Mouse (Mus musculus) kidney, embryonic 15.5 days (tissue): Measurements from ENCODE around the gene B3gnt2. TPM values are rescaled to one million over a fixed set of nuclear protein-coding genes. Genes with fewer than 3 reads are reported as not detected.
A peak's percentile ranks its signal among the peaks of the same experiment; 100 is the strongest.

Experiments
- ATAC-seq: fragments of 200-750 bp; cut with Nextera tagmentation; replicated peaks from 2 replicates; pipeline ENCODE4 v1.8.0; 2017; ENCODE audit warnings: moderate TSS enrichment; ENCODE audit not compliant: low FRiP score
- H3K27ac ChIP-seq: fragments of 300-500 bp; sonication (generic); 2 replicates; pipeline ENCODE4 v1.5.1; 2015; ENCODE audit warnings: mild to moderate bottlenecking, inconsistent platforms
- H3K27me3 ChIP-seq: fragments of 300-500 bp; sonication (generic); 2 replicates; pipeline ENCODE4 v1.6.1; 2015; ENCODE audit warnings: inconsistent platforms
- H3K36me3 ChIP-seq: fragments of 300-500 bp; sonication (generic); 2 replicates; pipeline ENCODE4 v1.6.1; 2015; ENCODE audit warnings: inconsistent platforms
- H3K4me1 ChIP-seq: fragments of 300-500 bp; sonication (generic); 2 replicates; pipeline ENCODE4 v1.6.1; 2015; ENCODE audit warnings: inconsistent platforms
- H3K4me2 ChIP-seq: fragments of 300-500 bp; sonication (generic); 2 replicates; pipeline ENCODE4 v1.6.1; 2015; ENCODE audit warnings: moderate library complexity, mild to moderate bottlenecking, inconsistent platforms
- H3K4me3 ChIP-seq: fragments of 300-500 bp; sonication (generic); replicated peaks from 2 replicates; pipeline ENCODE4 v1.5.1; 2015; ENCODE audit warnings: mild to moderate bottlenecking, inconsistent platforms
- H3K9ac ChIP-seq: fragments of 300-500 bp; sonication (generic); 2 replicates; pipeline ENCODE4 v1.6.1; 2015; ENCODE audit warnings: mild to moderate bottlenecking, inconsistent platforms
- H3K9me3 ChIP-seq: fragments of 300-500 bp; sonication (generic); replicated peaks from 2 replicates; pipeline ENCODE4 v1.6.1; 2016; ENCODE audit warnings: inconsistent platforms
- WGBS: fragments of 180-500 bp; shearing (Covaris S2); methylation state at CpG from one replicate; pipeline ENCODE4 v1.1.7; 2015; ENCODE audit warnings: mixed read lengths; 5-methylcytosine and 5-hydroxymethylcytosine counted together
- polyA plus RNA-seq: library from polyadenylated mRNA; unstranded; fragments of >200 nt; fragmentation: Nextera tagmentation; extraction: Ambion mirVana; gene quantifications from 2 replicates; pipeline ENCODE4 v1.2.1, GENCODE M21; 2015

B3gnt2 gene
- polyA plus RNA-seq, 1 experiment from 2014 or later, result 9.3 TPM

DNA sequence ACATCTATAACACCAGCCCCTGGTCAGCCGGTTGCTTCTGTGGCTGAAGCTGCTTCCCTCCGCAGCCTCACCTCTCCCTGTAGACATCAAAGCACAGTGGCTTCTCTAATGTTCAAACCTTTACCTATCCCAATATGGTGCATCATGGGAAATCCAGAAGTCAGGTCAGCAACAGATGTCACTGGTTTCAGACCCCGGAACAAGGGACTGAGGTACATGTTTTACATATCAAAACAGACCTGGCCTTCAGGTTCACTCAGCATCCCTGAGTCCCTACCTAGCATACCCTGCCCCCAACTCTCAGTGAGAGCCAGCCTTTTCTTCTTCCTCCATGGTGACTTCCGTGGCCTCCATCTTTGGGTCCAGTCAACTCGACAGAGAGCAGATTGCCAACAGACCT lies 61.8 kb downstream of the B3gnt2 start:
- Histone ChIP-seq H3K9ac (no peak overlapping the region), H3K27me3 (no peaks in the 10 kb centered on the region), H3K27ac (peak overlapping the region; percentile 75; the same call in 1 of the 2 replicates), H3K36me3 (no peaks in the 10 kb centered on the region), H3K4me2 (no peak overlapping the region), H3K4me1 (peaks cover 14% of the 10 kb centered on the region), H3K9me3 (no peaks in the 10 kb centered on the region), H3K4me3 (no peak overlapping the region)
- no peak for ATAC-seq
- 74% methylated on average over 5 of the region's 5 CpGs for WGBS

DNA sequence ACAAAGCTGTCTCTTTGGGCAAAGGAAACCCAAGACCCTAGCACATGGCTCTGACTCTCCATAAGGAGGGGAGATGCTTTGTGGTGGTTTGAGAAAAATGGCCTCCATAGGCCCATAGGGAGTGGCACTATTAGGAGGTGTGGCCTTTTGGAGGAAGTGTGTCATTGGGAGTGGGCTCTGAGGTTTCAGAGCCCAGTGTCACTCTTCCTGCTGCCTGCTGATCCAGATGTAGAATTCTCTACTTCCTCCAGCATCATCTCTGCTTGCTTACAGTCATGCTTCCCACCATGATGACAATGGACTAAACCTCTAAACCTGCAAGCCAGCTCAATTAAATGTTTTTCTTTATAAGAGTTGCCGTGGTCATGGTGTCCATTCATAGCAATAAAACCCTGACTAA lies 66.0 kb downstream of the B3gnt2 start:
- no peak overlapping the region for H3K9ac ChIP-seq
- H3K9me3 ChIP-seq, result no peaks in the 10 kb centered on the region
- H3K4me3 ChIP-seq, result no peak overlapping the region
- H3K4me1 ChIP-seq, result peaks cover 3% of the 10 kb centered on the region; the same call in 1 of the 2 replicates
- no peak overlapping the region for H3K4me2 ChIP-seq
- H3K36me3 ChIP-seq, result no peaks in the 10 kb centered on the region
- H3K27ac ChIP-seq, result no peak overlapping the region
- 89% methylated on average over 1 of the region's 1 CpGs for WGBS
- no peak for ATAC-seq
- H3K27me3 ChIP-seq, result no peaks in the 10 kb centered on the region

DNA sequence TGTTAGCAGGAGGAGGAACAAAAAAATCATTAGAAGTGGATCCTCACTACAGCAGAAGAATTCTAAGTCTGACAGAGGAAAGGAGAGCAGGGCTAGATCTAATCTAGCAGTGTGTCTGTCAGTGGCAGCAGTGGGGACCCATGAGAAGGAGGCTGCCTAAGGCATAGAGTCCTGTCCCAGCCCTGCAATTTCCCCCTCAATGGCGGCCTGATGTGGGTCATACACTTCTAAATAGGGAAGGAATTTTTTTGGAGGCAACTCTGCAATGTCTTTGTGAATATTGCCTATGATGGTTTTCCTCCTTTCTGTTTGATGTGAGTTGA lies 66.9 kb downstream of the B3gnt2 start:
- no peak for ATAC-seq

DNA sequence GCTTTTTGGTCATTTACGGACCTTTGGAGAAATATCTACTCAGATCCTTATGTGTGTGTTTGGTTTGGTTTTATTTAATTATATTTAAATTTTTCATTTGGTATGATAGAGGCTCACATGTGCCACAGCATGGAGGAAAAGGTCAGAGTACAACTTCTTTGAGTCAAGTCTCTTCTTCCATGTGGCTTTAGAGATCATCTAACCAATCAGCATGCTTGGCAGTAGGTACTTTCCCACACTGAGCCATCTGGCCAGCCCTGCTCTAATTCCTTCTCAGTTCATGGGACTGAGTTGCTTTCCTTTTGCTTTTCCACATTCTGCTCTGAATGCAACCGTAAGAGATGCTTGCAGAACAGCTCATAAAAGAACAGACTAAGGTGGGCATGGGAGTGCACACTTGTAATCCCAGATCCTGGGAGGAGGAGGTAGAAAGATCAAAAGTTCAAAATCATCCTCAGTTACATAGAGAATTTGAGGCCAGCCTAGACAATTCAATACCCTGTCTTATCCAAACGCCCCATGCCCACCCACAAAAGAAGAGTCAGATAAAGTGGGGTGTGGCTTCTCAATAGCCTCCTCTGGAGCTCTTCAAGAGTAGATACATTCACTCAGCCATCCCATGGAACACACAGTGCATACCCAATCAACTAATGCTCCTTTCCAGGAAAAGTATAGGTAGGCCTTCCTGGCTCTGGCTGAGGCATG lies 67.4 kb downstream of the B3gnt2 start:
- H3K27me3 ChIP-seq, result no peaks in the 10 kb centered on the region
- H3K4me3 ChIP-seq, result no peak overlapping the region
- no peak for ATAC-seq
- no peaks in the 10 kb centered on the region for H3K4me1 ChIP-seq
- H3K36me3 ChIP-seq, result no peaks in the 10 kb centered on the region
- no peak overlapping the region for H3K9ac ChIP-seq
- H3K4me2 ChIP-seq, result no peak overlapping the region
- H3K27ac ChIP-seq, result no peak overlapping the region
- H3K9me3 ChIP-seq, result no peaks in the 10 kb centered on the region
- 80% methylated on average over 3 of the region's 3 CpGs for WGBS

More for the DNA sequence above, 66.9 kb downstream of the B3gnt2 start:
- Histone ChIP-seq H3K4me3 (no peak overlapping the region), H3K27me3 (no peaks in the 10 kb centered on the region), H3K4me1 (no peaks in the 10 kb centered on the region), H3K36me3 (no peaks in the 10 kb centered on the region), H3K9me3 (no peaks in the 10 kb centered on the region), H3K4me2 (no peak overlapping the region), H3K9ac (no peak overlapping the region), H3K27ac (no peak overlapping the region)
- 89% methylated on average over 1 of the region's 1 CpGs for WGBS

DNA sequence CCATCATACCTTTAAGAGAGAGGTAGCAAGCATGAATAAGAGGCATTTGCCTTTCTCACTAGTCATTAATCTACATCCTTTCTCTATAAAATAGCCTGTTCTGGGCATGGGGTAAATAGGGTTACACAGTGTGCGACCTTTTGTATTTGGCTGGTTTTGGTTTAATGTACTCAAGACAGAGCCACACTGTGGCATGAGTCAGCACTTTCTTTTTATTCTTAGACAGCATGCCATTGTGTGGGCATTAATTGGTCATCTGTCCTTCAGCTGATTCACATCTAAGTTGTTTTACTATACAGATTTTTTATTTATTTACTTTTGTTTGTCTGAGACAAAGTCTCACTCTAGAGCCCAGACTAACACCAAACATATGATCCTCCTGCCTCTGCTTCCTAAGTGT lies 68.6 kb downstream of the B3gnt2 start:
- Histone ChIP-seq H3K27ac (no peak overlapping the region), H3K27me3 (no peaks in the 10 kb centered on the region), H3K4me2 (no peak overlapping the region), H3K9ac (no peak overlapping the region), H3K4me3 (no peak overlapping the region), H3K4me1 (no peaks in the 10 kb centered on the region), H3K36me3 (no peaks in the 10 kb centered on the region), H3K9me3 (no peaks in the 10 kb centered on the region)
- ATAC-seq, result no peak
- WGBS, result 95% methylated on average over 1 of the region's 1 CpGs

DNA sequence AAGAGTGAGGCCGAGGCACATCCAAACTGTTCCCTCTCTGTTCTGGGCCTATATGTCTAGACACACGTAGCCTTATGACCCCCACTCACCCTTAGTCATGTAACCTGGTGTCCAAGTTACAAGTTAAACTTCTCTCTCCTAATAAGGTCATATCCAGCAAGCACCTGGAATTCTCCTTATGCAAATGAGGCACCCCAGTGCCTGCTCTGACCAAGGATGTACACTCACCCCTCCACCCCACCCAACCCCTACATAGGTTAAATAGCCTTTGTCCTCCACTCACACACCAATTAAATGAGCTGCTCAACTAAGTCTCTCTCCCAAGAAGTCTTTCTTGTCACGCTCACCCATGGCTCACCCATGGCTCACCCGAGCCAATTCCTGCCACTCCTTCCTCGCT lies 69.0 kb downstream of the B3gnt2 start:
- Histone ChIP-seq H3K9me3 (no peaks in the 10 kb centered on the region), H3K36me3 (no peaks in the 10 kb centered on the region), H3K4me2 (no peak overlapping the region), H3K4me3 (no peak overlapping the region), H3K27ac (no peak overlapping the region), H3K4me1 (no peaks in the 10 kb centered on the region), H3K27me3 (no peaks in the 10 kb centered on the region), H3K9ac (no peak overlapping the region)
- no peak for ATAC-seq
- WGBS, result 91% methylated on average over 5 of the region's 5 CpGs

DNA sequence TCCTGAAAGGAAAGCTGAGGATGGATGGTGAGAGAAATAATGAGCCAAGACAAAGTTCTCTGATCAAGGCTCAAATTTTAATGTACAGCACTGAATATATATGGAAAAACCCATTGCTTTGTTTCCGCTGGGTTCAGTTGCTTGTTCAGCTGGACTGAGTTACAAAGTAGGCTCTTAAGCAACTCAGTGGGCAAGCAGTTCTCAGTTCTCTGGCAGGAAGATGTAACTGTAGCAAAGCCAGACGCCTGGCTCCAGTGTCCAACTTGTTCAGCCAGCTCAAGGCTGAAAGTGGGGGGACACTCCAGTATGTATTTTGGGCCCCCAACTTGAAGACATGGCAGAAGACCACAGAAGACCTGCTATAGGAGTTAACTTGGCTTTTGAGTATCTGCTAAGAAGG lies 72.9 kb downstream of the B3gnt2 start:
- peaks cover 4% of the 10 kb centered on the region; the same call in 1 of the 2 replicates for H3K4me1 ChIP-seq
- no peak for ATAC-seq
- no peaks in the 10 kb centered on the region for H3K9me3 ChIP-seq
- H3K36me3 ChIP-seq, result no peaks in the 10 kb centered on the region
- H3K4me2 ChIP-seq, result no peak overlapping the region
- no peak overlapping the region for H3K9ac ChIP-seq
- no peak overlapping the region for H3K4me3 ChIP-seq
- H3K27me3 ChIP-seq, result no peaks in the 10 kb centered on the region
- H3K27ac ChIP-seq, result no peak overlapping the region
- 92% methylated on average over 2 of the region's 2 CpGs for WGBS

DNA sequence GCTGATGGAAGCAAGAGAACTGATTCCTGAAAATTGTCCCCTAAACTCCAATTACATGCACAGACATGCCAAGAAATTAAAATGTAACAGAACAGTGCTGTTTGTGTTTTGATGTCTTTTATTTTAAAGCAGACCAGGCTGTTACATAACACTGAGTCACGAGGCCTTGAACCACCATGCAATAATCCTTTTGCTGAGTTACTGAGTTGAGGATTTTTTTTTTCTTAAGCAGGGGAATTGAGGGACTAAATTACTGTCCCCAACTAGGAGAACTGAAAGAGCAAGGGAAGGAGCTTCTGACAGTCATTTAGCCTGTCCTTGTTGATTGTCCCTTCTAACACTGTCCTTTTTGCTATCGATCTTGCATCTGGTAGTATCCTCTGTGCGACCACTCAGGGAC lies 76.3 kb downstream of the B3gnt2 start:
- Histone ChIP-seq H3K9ac (no peak overlapping the region), H3K36me3 (no peaks in the 10 kb centered on the region), H3K4me2 (no peak overlapping the region), H3K4me3 (no peak overlapping the region), H3K4me1 (peaks cover 10% of the 10 kb centered on the region; the same call in 1 of the 2 replicates), H3K27ac (no peak overlapping the region), H3K27me3 (no peaks in the 10 kb centered on the region), H3K9me3 (no peaks in the 10 kb centered on the region)
- 89% methylated on average over 3 of the region's 3 CpGs for WGBS
- no peak for ATAC-seq

DNA sequence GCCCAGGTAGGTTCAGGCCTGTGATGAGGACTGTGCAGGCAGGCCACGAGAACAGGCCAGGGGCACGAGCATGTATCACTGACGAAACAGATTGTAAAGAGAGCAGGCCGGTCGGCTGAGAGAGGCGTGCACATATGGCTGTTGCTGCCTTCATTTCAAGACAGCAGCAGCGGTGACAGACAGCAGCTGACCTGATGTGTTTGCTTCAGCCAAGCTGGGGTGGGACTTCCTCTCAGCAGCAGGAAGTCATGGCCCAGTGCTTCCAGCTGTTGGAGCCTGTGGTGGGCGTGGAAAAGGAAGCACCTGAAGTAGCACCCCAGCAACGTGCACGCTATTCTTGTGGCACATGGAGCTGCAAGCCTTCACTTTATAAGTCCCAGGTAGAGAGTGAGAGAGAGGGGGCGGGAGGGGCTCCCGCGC lies 78.0 kb downstream of the B3gnt2 start:
- Histone ChIP-seq H3K27me3 (no peaks in the 10 kb centered on the region), H3K27ac (no peak overlapping the region), H3K36me3 (no peaks in the 10 kb centered on the region), H3K9ac (no peak overlapping the region), H3K4me3 (no peak overlapping the region), H3K9me3 (no peaks in the 10 kb centered on the region), H3K4me1 (peaks cover 10% of the 10 kb centered on the region; the same call in 1 of the 2 replicates), H3K4me2 (0 out of 2 replicates have a peak overlapping the region, but pooled peaks have one; percentile 1)
- WGBS, result 63% methylated on average over 13 of the region's 13 CpGs
- ATAC-seq, result peak; percentile 15; the same call in 1 of the 2 replicates

DNA sequence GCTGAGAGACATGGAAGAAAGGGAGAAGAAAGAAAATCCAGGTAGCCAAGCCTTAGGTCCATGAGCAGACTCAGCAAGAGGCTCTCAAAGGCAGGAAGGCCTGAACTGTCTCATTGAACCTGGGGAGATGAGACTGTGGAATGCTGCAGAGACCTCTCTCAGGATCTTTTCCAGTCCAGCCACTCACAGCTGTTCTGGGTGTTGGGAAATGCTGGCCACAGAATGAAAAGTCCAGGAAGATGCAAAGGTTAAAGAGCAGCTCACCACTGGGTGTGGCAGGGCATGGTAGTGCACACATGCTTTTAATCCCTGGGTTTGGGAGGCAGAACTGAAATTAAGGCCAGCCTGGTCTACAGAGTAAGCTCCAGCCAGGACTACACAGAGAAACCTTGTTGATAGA lies 79.6 kb downstream of the B3gnt2 start:
- no peak overlapping the region for H3K4me3 ChIP-seq
- no peak for ATAC-seq
- no peak overlapping the region for H3K4me2 ChIP-seq
- peaks cover 10% of the 10 kb centered on the region; the same call in 1 of the 2 replicates for H3K4me1 ChIP-seq
- H3K9me3 ChIP-seq, result no peaks in the 10 kb centered on the region
- H3K36me3 ChIP-seq, result no peaks in the 10 kb centered on the region
- no peak overlapping the region for H3K9ac ChIP-seq
- H3K27ac ChIP-seq, result 0 out of 2 replicates have a peak overlapping the region, but pooled peaks have one; percentile 41
- no peaks in the 10 kb centered on the region for H3K27me3 ChIP-seq

DNA sequence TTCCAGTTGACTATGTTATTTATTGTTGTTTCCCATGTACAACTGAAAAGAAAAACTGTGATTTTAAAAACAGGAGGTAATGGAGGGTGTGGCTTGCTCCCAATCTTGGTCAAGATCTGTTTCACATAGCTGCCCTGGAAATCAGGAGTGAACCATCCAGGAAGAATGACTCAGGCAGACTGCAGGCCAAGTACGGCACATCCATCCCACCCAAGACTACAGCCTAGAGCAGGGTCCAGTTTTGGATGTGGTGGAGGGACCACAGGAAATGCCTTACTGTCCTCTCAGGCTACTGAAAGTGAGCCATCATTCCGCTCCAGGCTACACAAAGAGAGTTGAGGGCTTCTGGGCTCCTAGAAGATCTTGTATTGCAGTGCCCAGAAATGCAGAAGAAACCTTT lies 80.0 kb downstream of the B3gnt2 start:
- Histone ChIP-seq H3K4me3 (no peak overlapping the region), H3K9ac (no peak overlapping the region), H3K9me3 (no peaks in the 10 kb centered on the region), H3K36me3 (no peaks in the 10 kb centered on the region), H3K27ac (peak overlapping the region; percentile 41; the same call in 1 of the 2 replicates), H3K4me1 (peaks cover 10% of the 10 kb centered on the region; the same call in 1 of the 2 replicates), H3K27me3 (no peaks in the 10 kb centered on the region), H3K4me2 (no peak overlapping the region)
- ATAC-seq, result no peak
- WGBS, result 79% methylated on average over 2 of the region's 2 CpGs

DNA sequence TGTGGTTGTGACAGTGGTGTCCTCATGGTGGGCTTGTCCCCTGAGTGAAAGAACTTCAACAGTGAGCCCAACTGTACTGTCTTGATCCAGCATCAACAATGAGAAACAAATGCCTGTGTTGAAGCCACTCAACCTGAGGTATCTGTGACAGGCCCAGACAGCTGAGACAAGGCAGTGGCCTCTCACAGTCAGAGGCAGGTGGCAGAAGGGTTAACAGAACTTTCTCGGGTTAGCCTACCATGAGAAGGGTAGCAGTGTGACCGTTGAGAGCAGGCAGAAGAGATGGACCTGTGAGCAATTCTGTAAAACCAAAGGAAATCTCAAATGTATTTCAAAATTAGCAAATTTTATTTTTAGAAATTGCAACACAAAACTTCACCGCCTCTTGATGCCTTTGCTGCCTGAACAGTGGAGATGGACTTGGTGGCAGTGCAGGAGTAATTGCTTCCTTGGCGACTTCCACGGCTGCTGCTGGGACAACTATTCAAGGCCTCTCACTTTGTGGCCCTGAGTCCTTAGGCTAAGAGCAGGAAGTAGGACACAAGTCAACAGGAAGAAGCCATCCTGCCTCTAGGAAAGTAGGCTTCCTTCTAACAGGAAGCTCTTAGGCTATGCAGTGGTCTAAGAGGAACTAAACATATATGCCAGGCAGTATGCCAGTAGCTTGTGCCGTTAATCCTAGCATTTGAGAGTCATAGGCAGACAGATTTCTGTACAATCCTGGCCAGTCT lies 80.8 kb downstream of the B3gnt2 start:
- 64% methylated on average over 6 of the region's 6 CpGs for WGBS
- H3K9ac ChIP-seq, result no peak overlapping the region
- no peak for ATAC-seq
- no peaks in the 10 kb centered on the region for H3K9me3 ChIP-seq
- H3K4me1 ChIP-seq, result peaks cover 10% of the 10 kb centered on the region; the same call in 1 of the 2 replicates
- peak overlapping the region; percentile 41; the same call in 1 of the 2 replicates for H3K27ac ChIP-seq
- no peak overlapping the region for H3K4me3 ChIP-seq
- no peaks in the 10 kb centered on the region for H3K36me3 ChIP-seq
- no peaks in the 10 kb centered on the region for H3K27me3 ChIP-seq
- H3K4me2 ChIP-seq, result no peak overlapping the region
